Mouse (Mus musculus): ENCODE results near the gene Romo1. TPM values are rescaled to one million over a fixed set of nuclear protein-coding genes. Genes with fewer than 3 reads are reported as not detected.

Gene Romo1
- polyA plus RNA-seq, 1 experiment from 2014 or later, result 338 TPM

- Histone ChIP-seq H3K9me3 (replicated peaks; ENCODE audit: control insufficient read depth, low read length) (no peaks in the 10 kb centered on the region), H3K4me2 (ENCODE audit: low read depth, low read length) (no peak overlapping the region), H3K27me3 (ENCODE audit: control insufficient read depth, insufficient read depth, low read length) (no peaks in the 10 kb centered on the region), H3K27ac (ENCODE audit: low read length) (no peak overlapping the region), H3K4me1 (ENCODE audit: control insufficient read depth, insufficient read depth, low read length) (no peaks in the 10 kb centered on the region), H3K4me3 (ENCODE audit: low read length) (no peak overlapping the region), H3K36me3 (ENCODE audit: control insufficient read depth, insufficient read depth) (peaks cover 9% of the 10 kb centered on the region), H3K9ac (ENCODE audit: low read length) (no peak overlapping the region)
- 89% methylated on average over 6 of the region's 6 CpGs for WGBS
- no peak for ATAC-seq (replicated peaks; ENCODE audit: extremely low read depth, insufficient read depth, low FRiP score)
Observed at GRCm38 (mm10) chr2:156135695-156136094, 8.1 kb upstream of the Romo1 start.

GRCm38 (mm10) chr2:156142820-156143219, 1.0 kb upstream of the Romo1 start:
- H3K9ac ChIP-seq (ENCODE audit: low read length), result peak overlapping the region; percentile 94
- ATAC-seq (replicated peaks; ENCODE audit: extremely low read depth, insufficient read depth, low FRiP score), result no peak

DNA sequence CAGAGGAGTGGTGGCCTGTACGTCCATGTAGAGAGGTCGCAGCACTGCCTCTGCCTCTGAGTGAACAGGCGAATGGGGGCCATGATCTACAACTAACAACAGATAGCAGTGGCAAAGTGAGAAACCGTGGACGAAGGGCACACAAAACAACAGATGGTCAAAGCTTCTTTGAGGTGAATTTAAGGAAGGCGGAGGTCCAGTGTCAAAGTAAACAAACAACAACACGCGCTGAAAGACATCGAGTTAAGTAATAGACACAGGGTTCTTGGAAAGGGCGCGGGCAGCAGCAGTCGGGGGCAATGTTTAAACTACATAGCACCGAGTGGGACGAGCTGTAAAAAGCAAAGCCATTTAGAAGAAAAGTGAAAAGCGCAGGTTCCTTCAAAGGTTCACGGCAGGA, 472 bp upstream of the Romo1 start:
- Histone ChIP-seq H3K27me3 (ENCODE audit: control insufficient read depth, insufficient read depth, low read length) (no peaks in the 10 kb centered on the region), H3K9me3 (replicated peaks; ENCODE audit: control insufficient read depth, low read length) (no peaks in the 10 kb centered on the region), H3K4me3 (ENCODE audit: low read length) (peak overlapping the region; percentile 87), H3K9ac (ENCODE audit: low read length) (peak overlapping the region; percentile 94), H3K27ac (ENCODE audit: low read length) (peak overlapping the region; percentile 96), H3K4me1 (ENCODE audit: control insufficient read depth, insufficient read depth, low read length) (peaks cover 9% of the 10 kb centered on the region; the same call in 1 of the 2 replicates), H3K4me2 (ENCODE audit: low read depth, low read length) (peak overlapping the region; percentile 73), H3K36me3 (ENCODE audit: control insufficient read depth, insufficient read depth) (peaks cover 9% of the 10 kb centered on the region)
- under 1% methylated on average over 16 of the region's 16 CpGs for WGBS
- no peak for ATAC-seq (replicated peaks; ENCODE audit: extremely low read depth, insufficient read depth, low FRiP score)

More at GRCm38 (mm10) chr2:156142820-156143219, 1.0 kb upstream of the Romo1 start:
- H3K4me1 ChIP-seq (ENCODE audit: control insufficient read depth, insufficient read depth, low read length), result peaks cover 9% of the 10 kb centered on the region; the same call in 1 of the 2 replicates
- peaks cover 6% of the 10 kb centered on the region; the same call in 1 of the 2 replicates for H3K36me3 ChIP-seq (ENCODE audit: control insufficient read depth, insufficient read depth)
- peak overlapping the region; percentile 96 for H3K27ac ChIP-seq (ENCODE audit: low read length)
- H3K27me3 ChIP-seq (ENCODE audit: control insufficient read depth, insufficient read depth, low read length), result no peaks in the 10 kb centered on the region
- H3K4me2 ChIP-seq (ENCODE audit: low read depth, low read length), result peak overlapping the region; percentile 73
- peak overlapping the region; percentile 87 for H3K4me3 ChIP-seq (ENCODE audit: low read length)
- H3K9me3 ChIP-seq (replicated peaks; ENCODE audit: control insufficient read depth, low read length), result no peaks in the 10 kb centered on the region
- 71% methylated on average over 2 of the region's 2 CpGs for WGBS

DNA sequence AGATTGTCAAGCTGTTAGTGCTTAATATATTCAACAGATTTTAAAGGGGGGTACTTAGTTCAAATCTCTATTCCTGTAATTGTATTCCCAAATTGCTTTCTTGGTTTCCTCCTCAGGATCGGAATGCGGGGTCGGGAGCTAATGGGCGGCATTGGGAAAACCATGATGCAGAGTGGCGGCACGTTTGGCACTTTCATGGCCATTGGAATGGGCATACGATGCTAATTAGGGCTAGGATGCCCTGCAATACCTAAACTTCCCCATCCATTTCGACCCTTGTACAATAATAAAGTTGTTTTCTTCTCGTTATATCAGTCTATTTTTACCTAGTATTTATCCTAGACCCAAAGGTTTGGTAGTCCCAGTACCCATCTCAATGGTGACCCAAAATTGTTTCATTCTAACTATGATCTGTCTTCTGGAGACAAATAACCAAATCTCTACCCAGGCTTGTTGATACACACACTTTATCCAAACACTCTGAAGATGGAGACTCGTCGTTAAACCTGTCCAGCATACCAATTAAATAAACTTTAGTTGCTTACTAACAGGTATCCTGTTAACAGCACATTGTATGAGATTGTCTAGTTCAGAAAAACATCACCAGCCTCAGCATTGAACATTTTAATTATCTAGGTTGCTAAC, 1.8 kb downstream of the Romo1 start:
- no peaks in the 10 kb centered on the region for H3K27me3 ChIP-seq (ENCODE audit: control insufficient read depth, insufficient read depth, low read length)
- no peak overlapping the region for H3K4me3 ChIP-seq (ENCODE audit: low read length)
- 61% methylated on average over 11 of the region's 11 CpGs for WGBS
- H3K9ac ChIP-seq (ENCODE audit: low read length), result no peak overlapping the region
- H3K4me1 ChIP-seq (ENCODE audit: control insufficient read depth, insufficient read depth, low read length), result peaks cover 9% of the 10 kb centered on the region; the same call in 1 of the 2 replicates
- no peak for ATAC-seq (replicated peaks; ENCODE audit: extremely low read depth, insufficient read depth, low FRiP score)
- H3K4me2 ChIP-seq (ENCODE audit: low read depth, low read length), result peak overlapping the region; percentile 73
- H3K27ac ChIP-seq (ENCODE audit: low read length), result no peak overlapping the region
- peaks cover 18% of the 10 kb centered on the region for H3K36me3 ChIP-seq (ENCODE audit: control insufficient read depth, insufficient read depth)
- H3K9me3 ChIP-seq (replicated peaks; ENCODE audit: control insufficient read depth, low read length), result no peaks in the 10 kb centered on the region

- Histone ChIP-seq H3K27me3 (ENCODE audit: control insufficient read depth, insufficient read depth, low read length) (no peaks in the 10 kb centered on the region), H3K4me3 (ENCODE audit: low read length) (no peak overlapping the region), H3K27ac (ENCODE audit: low read length) (no peak overlapping the region), H3K4me1 (ENCODE audit: control insufficient read depth, insufficient read depth, low read length) (peaks cover 9% of the 10 kb centered on the region; the same call in 1 of the 2 replicates), H3K9me3 (replicated peaks; ENCODE audit: control insufficient read depth, low read length) (no peaks in the 10 kb centered on the region), H3K36me3 (ENCODE audit: control insufficient read depth, insufficient read depth) (peaks cover 18% of the 10 kb centered on the region), H3K9ac (ENCODE audit: low read length) (no peak overlapping the region), H3K4me2 (ENCODE audit: low read depth, low read length) (no peak overlapping the region)
- no peak for ATAC-seq (replicated peaks; ENCODE audit: extremely low read depth, insufficient read depth, low FRiP score)
- WGBS, result 62% methylated on average over 5 of the region's 5 CpGs
Observed at GRCm38 (mm10) chr2:156146272-156146989, 2.6 kb downstream of the Romo1 start.

DNA sequence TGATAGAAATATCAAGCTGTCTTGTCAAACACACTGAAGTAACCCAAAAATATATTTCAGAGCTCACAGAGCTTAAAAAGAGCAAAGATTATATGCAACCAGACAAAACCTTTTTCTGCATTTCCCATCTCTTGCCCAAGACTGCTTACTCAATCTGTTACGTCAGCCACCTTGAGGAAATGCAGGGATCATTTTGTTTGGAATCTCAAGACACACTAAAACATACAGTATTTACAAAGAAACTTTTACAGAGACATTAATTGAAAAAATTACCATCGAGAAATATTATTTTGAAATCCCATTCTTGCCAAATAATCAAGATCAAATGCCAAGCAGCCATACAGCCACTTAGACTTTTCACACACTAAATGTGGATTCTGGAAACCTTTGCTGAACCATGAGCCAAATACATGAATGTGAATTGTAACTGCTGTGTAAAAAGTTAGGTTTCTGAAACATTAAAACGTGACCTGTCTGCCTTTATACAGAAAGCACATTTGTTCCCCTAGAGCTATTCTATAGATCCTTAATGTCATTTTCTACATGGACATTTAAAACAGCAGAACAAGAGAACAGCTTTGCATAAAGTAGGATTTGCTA, 3.6 kb downstream of the Romo1 start:
- WGBS, result 90% methylated on average over 3 of the region's 3 CpGs

GRCm38 (mm10) chr2:156151538-156151937, 7.7 kb downstream of the Romo1 start:
- H3K27ac ChIP-seq (ENCODE audit: low read length), result no peak overlapping the region
- no peaks in the 10 kb centered on the region for H3K9me3 ChIP-seq (replicated peaks; ENCODE audit: control insufficient read depth, low read length)
- H3K9ac ChIP-seq (ENCODE audit: low read length), result no peak overlapping the region
- H3K4me3 ChIP-seq (ENCODE audit: low read length), result no peak overlapping the region
- no peak overlapping the region for H3K4me2 ChIP-seq (ENCODE audit: low read depth, low read length)
- H3K36me3 ChIP-seq (ENCODE audit: control insufficient read depth, insufficient read depth), result peaks cover 36% of the 10 kb centered on the region
- no peak for ATAC-seq (replicated peaks; ENCODE audit: extremely low read depth, insufficient read depth, low FRiP score)
- H3K4me1 ChIP-seq (ENCODE audit: control insufficient read depth, insufficient read depth, low read length), result no peaks in the 10 kb centered on the region
- H3K27me3 ChIP-seq (ENCODE audit: control insufficient read depth, insufficient read depth, low read length), result no peaks in the 10 kb centered on the region

More for the DNA sequence above, 3.6 kb downstream of the Romo1 start:
- H3K27ac ChIP-seq (ENCODE audit: low read length), result no peak overlapping the region
- no peak for ATAC-seq (replicated peaks; ENCODE audit: extremely low read depth, insufficient read depth, low FRiP score)
- no peak overlapping the region for H3K4me3 ChIP-seq (ENCODE audit: low read length)
- H3K9me3 ChIP-seq (replicated peaks; ENCODE audit: control insufficient read depth, low read length), result no peaks in the 10 kb centered on the region
- no peak overlapping the region for H3K9ac ChIP-seq (ENCODE audit: low read length)
- peaks cover 9% of the 10 kb centered on the region; the same call in 1 of the 2 replicates for H3K4me1 ChIP-seq (ENCODE audit: control insufficient read depth, insufficient read depth, low read length)
- H3K4me2 ChIP-seq (ENCODE audit: low read depth, low read length), result no peak overlapping the region
- H3K27me3 ChIP-seq (ENCODE audit: control insufficient read depth, insufficient read depth, low read length), result no peaks in the 10 kb centered on the region
- H3K36me3 ChIP-seq (ENCODE audit: control insufficient read depth, insufficient read depth), result peaks cover 18% of the 10 kb centered on the region

- Histone ChIP-seq H3K4me2 (ENCODE audit: low read depth, low read length) (no peak overlapping the region), H3K36me3 (ENCODE audit: control insufficient read depth, insufficient read depth) (peaks cover 59% of the 10 kb centered on the region), H3K4me1 (ENCODE audit: control insufficient read depth, insufficient read depth, low read length) (no peaks in the 10 kb centered on the region), H3K27ac (ENCODE audit: low read length) (no peak overlapping the region), H3K9me3 (replicated peaks; ENCODE audit: control insufficient read depth, low read length) (no peaks in the 10 kb centered on the region), H3K4me3 (ENCODE audit: low read length) (no peak overlapping the region), H3K27me3 (ENCODE audit: control insufficient read depth, insufficient read depth, low read length) (no peaks in the 10 kb centered on the region), H3K9ac (ENCODE audit: low read length) (no peak overlapping the region)
- WGBS, result 98% methylated on average over 1 of the region's 1 CpGs
- ATAC-seq (replicated peaks; ENCODE audit: extremely low read depth, insufficient read depth, low FRiP score), result no peak
Observed at GRCm38 (mm10) chr2:156165478-156165877, 21.6 kb downstream of the Romo1 start.

DNA sequence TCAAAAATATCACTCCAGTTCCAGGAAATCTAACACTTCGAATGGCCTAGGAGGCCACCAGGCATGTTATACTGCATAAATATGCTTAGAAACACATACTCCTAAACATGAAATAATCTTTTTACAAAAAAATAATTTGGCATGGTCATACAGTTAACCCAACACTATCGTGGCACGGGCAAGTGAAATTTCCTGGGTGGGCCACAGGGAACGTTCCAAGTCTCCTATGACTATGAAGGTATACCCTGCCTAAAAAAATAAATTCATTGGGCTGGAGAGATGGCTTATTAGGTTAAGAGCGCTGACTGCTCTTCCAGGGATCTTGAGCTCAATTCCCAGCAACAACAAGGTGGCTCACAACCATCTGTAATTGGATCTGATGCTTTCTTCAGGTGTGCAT, 22.7 kb downstream of the Romo1 start:
- Histone ChIP-seq H3K27me3 (ENCODE audit: control insufficient read depth, insufficient read depth, low read length) (no peaks in the 10 kb centered on the region), H3K4me2 (ENCODE audit: low read depth, low read length) (no peak overlapping the region), H3K36me3 (ENCODE audit: control insufficient read depth, insufficient read depth) (peaks cover 63% of the 10 kb centered on the region), H3K4me1 (ENCODE audit: control insufficient read depth, insufficient read depth, low read length) (no peaks in the 10 kb centered on the region), H3K9ac (ENCODE audit: low read length) (no peak overlapping the region), H3K27ac (ENCODE audit: low read length) (no peak overlapping the region), H3K9me3 (replicated peaks; ENCODE audit: control insufficient read depth, low read length) (no peaks in the 10 kb centered on the region), H3K4me3 (ENCODE audit: low read length) (no peak overlapping the region)
- WGBS, result 95% methylated on average over 5 of the region's 5 CpGs
- no peak for ATAC-seq (replicated peaks; ENCODE audit: extremely low read depth, insufficient read depth, low FRiP score)
